Mouse (Mus musculus): ENCODE measurements around the gene Tpm4. TPM values are rescaled to one million over a fixed set of nuclear protein-coding genes. Genes with fewer than 3 reads are reported as not detected.

Gene Tpm4
- polyA plus RNA-seq, 1 experiment from 2014 or later = 84.6 TPM

DNA sequence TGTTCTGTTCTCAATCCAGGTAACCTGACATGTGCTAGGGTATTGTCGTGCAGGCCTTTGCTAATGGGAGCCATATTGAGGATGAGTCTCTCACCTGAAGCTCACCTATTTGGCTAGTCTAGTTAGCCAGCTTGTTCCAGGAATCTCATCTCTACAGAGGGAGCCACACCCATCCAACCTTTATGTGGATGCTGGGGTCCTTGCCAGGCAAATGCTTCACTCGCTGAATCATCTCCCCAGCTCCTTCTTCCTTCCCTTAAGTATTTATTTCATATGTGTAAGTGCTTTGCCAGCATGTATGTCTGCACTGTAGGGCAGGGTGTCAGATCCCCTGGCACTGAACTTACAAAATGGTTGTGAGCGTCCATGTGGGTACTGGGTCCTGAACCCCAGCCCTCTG, 11.8 kb downstream of the Tpm4 start:
- peaks cover 7% of the 10 kb centered on the region; the same call in 1 of the 2 replicates for H3K36me3 ChIP-seq (ENCODE audit: control insufficient read depth, insufficient read depth)
- H3K9ac ChIP-seq (ENCODE audit: low read depth, low read length) = no peak overlapping the region
- no peak overlapping the region for H3K27ac ChIP-seq (ENCODE audit: low read length)
- no peaks in the 10 kb centered on the region for H3K9me3 ChIP-seq (replicated peaks; ENCODE audit: control insufficient read depth, low read length)
- WGBS (ENCODE audit: insufficient replicate concordance) = 73% methylated on average over 3 of the region's 3 CpGs
- H3K4me2 ChIP-seq (ENCODE audit: low read depth, low read length) = no peak overlapping the region
- H3K4me3 ChIP-seq (ENCODE audit: low read depth, low read length) = no peak overlapping the region
- H3K27me3 ChIP-seq (ENCODE audit: control insufficient read depth, insufficient read depth, low read depth, low read length) = no peaks in the 10 kb centered on the region
- ATAC-seq (ENCODE audit: low read depth) = no peak
- peaks cover 6% of the 10 kb centered on the region for H3K4me1 ChIP-seq (ENCODE audit: control insufficient read depth, low read depth, low read length)

- peaks cover 6% of the 10 kb centered on the region for H3K4me1 ChIP-seq (ENCODE audit: control insufficient read depth, low read depth, low read length)
- H3K4me2 ChIP-seq (ENCODE audit: low read depth, low read length) = no peak overlapping the region
- H3K27me3 ChIP-seq (ENCODE audit: control insufficient read depth, insufficient read depth, low read depth, low read length) = no peaks in the 10 kb centered on the region
- no peak overlapping the region for H3K27ac ChIP-seq (ENCODE audit: low read length)
- H3K4me3 ChIP-seq (ENCODE audit: low read depth, low read length) = no peak overlapping the region
- no peak for ATAC-seq (ENCODE audit: low read depth)
- WGBS (ENCODE audit: insufficient replicate concordance) = 50% methylated on average over 2 of the region's 2 CpGs
- H3K36me3 ChIP-seq (ENCODE audit: control insufficient read depth, insufficient read depth) = peaks cover 7% of the 10 kb centered on the region; the same call in 1 of the 2 replicates
- H3K9me3 ChIP-seq (replicated peaks; ENCODE audit: control insufficient read depth, low read length) = no peaks in the 10 kb centered on the region
- H3K9ac ChIP-seq (ENCODE audit: low read depth, low read length) = no peak overlapping the region
Observed at GRCm38 (mm10) chr8:72147266-72147665, 12.5 kb downstream of the Tpm4 start.

DNA sequence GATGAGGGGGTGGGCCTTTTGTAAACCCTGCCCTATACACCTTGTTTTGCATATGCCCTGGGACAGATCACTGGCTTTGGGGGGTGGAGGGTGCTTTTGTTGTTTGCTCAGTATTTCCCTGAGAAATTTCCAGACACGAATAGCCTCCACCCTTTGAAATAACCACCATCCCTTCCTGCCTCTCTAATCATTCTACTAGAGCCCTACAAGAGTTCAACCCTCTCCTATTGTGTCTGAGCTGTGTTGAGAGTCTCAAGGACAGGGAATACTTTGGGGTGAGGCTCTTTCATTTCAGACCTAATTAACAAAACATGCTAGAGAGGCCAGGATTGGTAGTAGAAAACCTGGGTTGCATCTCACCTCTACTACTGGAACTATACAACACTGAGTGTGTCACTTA, 14.3 kb downstream of the Tpm4 start:
- H3K4me3 ChIP-seq (ENCODE audit: low read depth, low read length) = no peak overlapping the region
- H3K27ac ChIP-seq (ENCODE audit: low read length) = no peak overlapping the region
- ATAC-seq (ENCODE audit: low read depth) = no peak
- no peaks in the 10 kb centered on the region for H3K27me3 ChIP-seq (ENCODE audit: control insufficient read depth, insufficient read depth, low read depth, low read length)
- peaks cover 7% of the 10 kb centered on the region; the same call in 1 of the 2 replicates for H3K36me3 ChIP-seq (ENCODE audit: control insufficient read depth, insufficient read depth)
- H3K9ac ChIP-seq (ENCODE audit: low read depth, low read length) = no peak overlapping the region
- 67% methylated on average over 1 of the region's 1 CpGs for WGBS (ENCODE audit: insufficient replicate concordance)
- peaks cover 6% of the 10 kb centered on the region for H3K4me1 ChIP-seq (ENCODE audit: control insufficient read depth, low read depth, low read length)
- no peak overlapping the region for H3K4me2 ChIP-seq (ENCODE audit: low read depth, low read length)
- H3K9me3 ChIP-seq (replicated peaks; ENCODE audit: control insufficient read depth, low read length) = no peaks in the 10 kb centered on the region

DNA sequence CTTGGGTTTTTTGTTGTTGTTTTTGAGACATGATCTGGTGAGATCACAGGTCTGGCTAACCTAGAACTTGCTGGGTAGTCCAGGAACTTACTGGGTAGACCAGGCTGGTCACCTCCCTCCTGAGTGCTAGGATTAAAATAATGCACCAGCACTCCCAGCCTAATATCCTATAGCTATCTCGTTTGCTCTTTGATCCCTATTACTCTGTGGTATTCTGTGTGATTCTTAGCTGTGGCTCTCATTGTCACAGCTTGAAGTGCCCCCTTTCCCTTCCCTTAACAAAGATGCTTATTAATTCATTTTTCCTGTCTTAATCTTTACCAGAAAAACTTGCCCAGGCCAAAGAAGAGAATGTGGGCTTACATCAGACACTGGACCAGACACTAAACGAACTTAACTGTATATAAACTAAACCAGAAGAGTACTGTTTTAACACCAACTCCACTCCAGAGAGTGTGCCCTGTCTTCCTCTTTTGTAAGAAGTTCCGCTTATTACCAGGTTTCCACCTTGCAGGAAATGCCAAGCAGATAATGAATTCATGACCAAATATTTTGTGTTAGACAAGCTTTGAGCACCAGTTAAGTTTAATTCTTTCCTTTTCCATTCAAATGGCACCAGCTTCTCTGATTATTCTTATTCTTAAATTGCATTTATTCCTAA, 16.8 kb downstream of the Tpm4 start:
- H3K27ac ChIP-seq (ENCODE audit: low read length) = no peak overlapping the region
- H3K4me1 ChIP-seq (ENCODE audit: control insufficient read depth, low read depth, low read length) = peaks cover 3% of the 10 kb centered on the region; the same call in 1 of the 2 replicates
- ATAC-seq (ENCODE audit: low read depth) = no peak
- H3K36me3 ChIP-seq (ENCODE audit: control insufficient read depth, insufficient read depth) = peaks cover 6% of the 10 kb centered on the region; the same call in 1 of the 2 replicates
- WGBS (ENCODE audit: insufficient replicate concordance) = 27% methylated on average over 3 of the region's 3 CpGs
- H3K27me3 ChIP-seq (ENCODE audit: control insufficient read depth, insufficient read depth, low read depth, low read length) = no peaks in the 10 kb centered on the region
- H3K9ac ChIP-seq (ENCODE audit: low read depth, low read length) = no peak overlapping the region
- H3K4me3 ChIP-seq (ENCODE audit: low read depth, low read length) = no peak overlapping the region
- H3K4me2 ChIP-seq (ENCODE audit: low read depth, low read length) = no peak overlapping the region
- H3K9me3 ChIP-seq (replicated peaks; ENCODE audit: control insufficient read depth, low read length) = no peaks in the 10 kb centered on the region

GRCm38 (mm10) chr8:72153382-72153781, 18.6 kb downstream of the Tpm4 start:
- H3K36me3 ChIP-seq (ENCODE audit: control insufficient read depth, insufficient read depth) = peaks cover 4% of the 10 kb centered on the region; the same call in 1 of the 2 replicates
- H3K4me2 ChIP-seq (ENCODE audit: low read depth, low read length) = no peak overlapping the region
- H3K4me1 ChIP-seq (ENCODE audit: control insufficient read depth, low read depth, low read length) = no peaks in the 10 kb centered on the region; the same call in 1 of the 2 replicates

DNA sequence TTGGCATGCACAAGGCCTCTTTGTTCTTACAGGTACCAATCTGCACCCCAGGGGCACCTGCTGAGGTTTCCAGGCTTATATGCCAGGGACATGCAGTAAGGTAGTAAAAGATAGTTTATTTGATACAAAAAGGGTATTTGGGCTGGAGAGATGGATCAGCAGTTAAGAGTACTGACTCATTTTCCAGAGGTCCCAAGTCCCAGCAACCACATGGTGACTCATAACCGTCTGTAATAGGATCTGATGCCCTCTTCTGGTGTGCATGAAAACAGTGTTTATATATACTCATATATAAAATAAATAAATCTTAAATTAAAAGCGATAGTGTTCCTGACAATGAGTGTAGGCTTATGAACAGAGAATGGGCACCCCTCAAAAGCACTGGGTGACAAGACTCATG, 23.3 kb downstream of the Tpm4 start:
- no peak overlapping the region for H3K4me2 ChIP-seq (ENCODE audit: low read depth, low read length)
- no peak overlapping the region for H3K4me3 ChIP-seq (ENCODE audit: low read depth, low read length)
- H3K9me3 ChIP-seq (replicated peaks; ENCODE audit: control insufficient read depth, low read length) = no peaks in the 10 kb centered on the region
- WGBS (ENCODE audit: insufficient replicate concordance) = 84% methylated on average over 2 of the region's 2 CpGs
- no peaks in the 10 kb centered on the region for H3K27me3 ChIP-seq (ENCODE audit: control insufficient read depth, insufficient read depth, low read depth, low read length)
- no peak for ATAC-seq (ENCODE audit: low read depth)
- no peak overlapping the region for H3K9ac ChIP-seq (ENCODE audit: low read depth, low read length)
- H3K36me3 ChIP-seq (ENCODE audit: control insufficient read depth, insufficient read depth) = no peaks in the 10 kb centered on the region
- H3K4me1 ChIP-seq (ENCODE audit: control insufficient read depth, low read depth, low read length) = peaks cover 27% of the 10 kb centered on the region
- H3K27ac ChIP-seq (ENCODE audit: low read length) = no peak overlapping the region

More at GRCm38 (mm10) chr8:72153382-72153781, 18.6 kb downstream of the Tpm4 start:
- no peak overlapping the region for H3K4me3 ChIP-seq (ENCODE audit: low read depth, low read length)
- no peak for ATAC-seq (ENCODE audit: low read depth)
- no peaks in the 10 kb centered on the region for H3K27me3 ChIP-seq (ENCODE audit: control insufficient read depth, insufficient read depth, low read depth, low read length)
- H3K27ac ChIP-seq (ENCODE audit: low read length) = no peak overlapping the region
- H3K9me3 ChIP-seq (replicated peaks; ENCODE audit: control insufficient read depth, low read length) = no peaks in the 10 kb centered on the region
- H3K9ac ChIP-seq (ENCODE audit: low read depth, low read length) = no peak overlapping the region

DNA sequence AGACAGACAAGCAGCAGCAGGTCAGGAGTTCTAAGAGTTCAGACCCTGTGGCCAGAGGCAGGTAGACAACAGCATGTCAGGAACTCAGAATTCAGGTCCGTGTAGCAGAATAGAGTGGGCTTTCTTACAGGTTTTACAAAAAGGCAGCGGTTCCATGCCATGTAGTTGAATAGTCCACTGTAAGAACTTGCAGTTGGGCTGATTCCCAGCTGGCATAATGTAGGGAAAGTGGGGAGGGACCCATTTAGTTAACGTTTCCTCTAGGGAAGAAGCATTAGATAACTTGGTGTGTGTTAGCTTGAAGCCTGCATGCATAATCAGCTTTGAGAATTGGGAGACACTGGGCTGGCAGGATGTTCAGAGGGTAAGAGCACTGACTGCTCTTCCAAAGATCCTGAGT, 24.0 kb downstream of the Tpm4 start:
- Histone ChIP-seq H3K9ac (ENCODE audit: low read depth, low read length) (no peak overlapping the region), H3K27ac (ENCODE audit: low read length) (no peak overlapping the region), H3K4me1 (ENCODE audit: control insufficient read depth, low read depth, low read length) (peaks cover 27% of the 10 kb centered on the region), H3K9me3 (replicated peaks; ENCODE audit: control insufficient read depth, low read length) (no peaks in the 10 kb centered on the region), H3K36me3 (ENCODE audit: control insufficient read depth, insufficient read depth) (no peaks in the 10 kb centered on the region), H3K4me3 (ENCODE audit: low read depth, low read length) (no peak overlapping the region), H3K27me3 (ENCODE audit: control insufficient read depth, insufficient read depth, low read depth, low read length) (no peaks in the 10 kb centered on the region), H3K4me2 (ENCODE audit: low read depth, low read length) (no peak overlapping the region)
- no peak for ATAC-seq (ENCODE audit: low read depth)
- WGBS (ENCODE audit: insufficient replicate concordance) = 75% methylated on average over 3 of the region's 3 CpGs

- peak overlapping the region; percentile 96 for H3K4me2 ChIP-seq (ENCODE audit: low read depth, low read length)
- H3K9me3 ChIP-seq (replicated peaks; ENCODE audit: control insufficient read depth, low read length) = no peaks in the 10 kb centered on the region
- H3K27me3 ChIP-seq (ENCODE audit: control insufficient read depth, insufficient read depth, low read depth, low read length) = no peaks in the 10 kb centered on the region
- ATAC-seq (ENCODE audit: low read depth) = no peak
- peaks cover 27% of the 10 kb centered on the region for H3K4me1 ChIP-seq (ENCODE audit: control insufficient read depth, low read depth, low read length)
- H3K36me3 ChIP-seq (ENCODE audit: control insufficient read depth, insufficient read depth) = no peaks in the 10 kb centered on the region; the same call in 1 of the 2 replicates
- H3K9ac ChIP-seq (ENCODE audit: low read depth, low read length) = peak overlapping the region; percentile 71
- 27% methylated on average over 3 of the region's 3 CpGs for WGBS (ENCODE audit: insufficient replicate concordance)
- peak overlapping the region; percentile 72 for H3K4me3 ChIP-seq (ENCODE audit: low read depth, low read length)
- H3K27ac ChIP-seq (ENCODE audit: low read length) = peak overlapping the region; percentile 93
Observed at GRCm38 (mm10) chr8:72160007-72160406, 25.2 kb downstream of the Tpm4 start.
